Mouse (Mus musculus) fat pad, adult 2 months (tissue): Measurements from ENCODE around the gene Eif2b3.

Experiments used
- DNase-seq: peaks from one replicate; pipeline ENCODE4 v3.0.0-alpha.2; 2011; ENCODE audit warnings: low read depth, low spot score; ENCODE audit errors: extremely low read depth

Gene Eif2b3

DNA sequence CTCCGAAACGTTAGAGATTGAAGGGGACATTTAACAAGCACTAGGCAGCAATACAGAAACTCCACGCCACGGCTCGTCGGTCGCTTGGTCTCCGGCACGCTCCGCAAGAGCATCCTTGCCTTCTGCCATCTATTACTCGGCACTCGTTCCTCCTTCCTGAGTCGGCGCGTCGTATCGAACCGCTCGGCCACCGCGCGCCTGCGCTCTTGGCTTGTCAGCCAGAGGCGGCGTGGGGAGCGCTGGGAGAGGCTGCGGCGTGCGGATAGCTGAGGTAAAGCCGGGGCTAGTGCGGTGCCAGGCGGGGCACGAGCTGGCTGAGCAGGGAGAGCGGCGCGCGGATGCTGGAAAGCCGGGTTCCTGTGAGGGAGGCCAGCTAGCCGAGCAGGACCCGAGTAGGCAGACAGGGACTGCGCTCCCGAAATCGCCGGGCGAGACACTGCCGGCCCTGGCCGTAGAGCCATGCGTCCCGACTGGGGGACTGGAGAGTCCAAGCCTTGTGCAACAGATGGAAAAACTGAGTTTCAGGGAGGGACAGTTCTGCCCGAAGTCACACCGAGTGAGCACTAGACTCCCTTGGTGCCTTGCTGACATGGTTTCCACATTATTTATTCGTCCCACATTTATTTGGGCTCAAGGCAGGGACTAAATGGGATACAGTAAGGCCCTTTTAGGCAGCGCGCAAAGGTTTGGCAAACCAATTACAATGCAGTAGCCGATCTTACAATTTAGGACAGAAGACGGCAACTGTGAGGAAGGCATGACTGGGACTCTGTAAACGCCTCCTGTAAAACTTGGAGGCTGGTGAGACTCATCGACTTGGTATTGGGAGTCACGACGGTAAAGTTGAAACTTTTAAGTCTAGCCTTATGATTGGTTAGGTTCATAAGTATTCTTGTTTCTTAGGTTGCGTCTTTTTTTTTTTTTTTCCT, at the start of gene Eif2b3:
Gene Eif2b3, plus strand, starts transcription at position 197 of the 929 bp plus-strand sequence.
- DNase-seq: no peak

- no peak for DNase-seq
Measured at GRCm38 (mm10) chr4:116976503-116976902, 42.7 kb upstream of the Eif2b3 start.

GRCm38 (mm10) chr4:116985681-116986080, 33.5 kb upstream of the Eif2b3 start:
- DNase-seq: no peak

DNA sequence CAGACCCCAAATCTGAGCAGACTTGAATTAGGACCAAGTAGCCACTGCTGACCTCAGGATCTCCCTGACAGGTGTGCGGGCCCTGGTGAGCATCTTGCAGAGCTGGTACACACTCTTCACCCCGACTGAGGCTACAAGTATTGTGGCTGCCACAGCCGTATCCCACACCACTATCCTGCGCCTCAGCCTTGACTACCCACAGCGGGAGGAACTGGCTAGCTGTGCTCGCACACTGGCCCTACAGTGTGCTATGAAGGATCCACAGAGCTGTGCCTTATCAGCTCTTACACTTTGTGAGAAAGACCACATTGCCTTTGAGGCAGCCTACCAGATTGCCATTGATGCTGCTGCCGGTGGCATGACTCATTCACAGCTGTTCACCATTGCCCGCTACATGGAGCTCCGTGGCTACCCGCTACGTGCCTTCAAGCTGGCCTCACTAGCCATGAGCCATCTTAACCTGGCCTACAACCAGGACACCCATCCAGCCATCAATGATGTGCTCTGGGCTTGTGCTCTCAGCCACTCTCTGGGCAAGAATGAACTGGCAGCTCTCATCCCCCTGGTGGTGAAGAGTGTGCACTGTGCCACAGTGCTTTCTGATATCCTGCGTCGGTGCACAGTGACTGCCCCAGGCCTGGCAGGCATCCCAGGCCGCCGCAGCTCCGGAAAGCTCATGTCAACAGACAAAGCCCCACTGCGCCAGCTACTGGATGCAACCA, 32.6 kb upstream of the Eif2b3 start:
- no peak for DNase-seq

- DNase-seq: no peak
Measured at GRCm38 (mm10) chr4:116987122-116987456, 32.1 kb upstream of the Eif2b3 start.

DNA sequence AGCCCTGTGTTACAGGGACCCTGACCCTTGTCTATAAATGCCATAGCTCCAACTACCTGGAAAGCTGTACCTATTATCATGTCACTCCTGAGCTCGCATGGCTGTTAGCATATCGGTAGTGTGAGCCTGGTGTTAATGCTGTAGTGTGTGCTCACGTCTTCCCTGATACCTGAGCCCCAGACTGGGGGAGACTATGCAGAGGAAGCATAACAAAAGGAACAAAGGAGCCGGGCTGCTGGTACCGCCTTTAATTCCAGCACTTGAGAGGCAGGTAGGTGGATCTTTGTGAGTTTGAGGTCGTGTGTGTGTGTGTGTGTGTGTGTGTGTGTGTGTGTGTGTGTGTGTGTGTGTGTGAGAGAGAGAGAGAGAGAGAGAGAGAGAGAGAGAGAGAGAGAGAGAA, 29.5 kb upstream of the Eif2b3 start:
- DNase-seq: no peak

- DNase-seq: peak; percentile 49
Measured at GRCm38 (mm10) chr4:116991366-116991765, 27.8 kb upstream of the Eif2b3 start.

- no peak for DNase-seq
Measured at GRCm38 (mm10) chr4:116993672-116994621, 25.3 kb upstream of the Eif2b3 start, which contains the start of gene Urod. TSS of gene Urod (minus strand) at chr4:116994413.

DNA sequence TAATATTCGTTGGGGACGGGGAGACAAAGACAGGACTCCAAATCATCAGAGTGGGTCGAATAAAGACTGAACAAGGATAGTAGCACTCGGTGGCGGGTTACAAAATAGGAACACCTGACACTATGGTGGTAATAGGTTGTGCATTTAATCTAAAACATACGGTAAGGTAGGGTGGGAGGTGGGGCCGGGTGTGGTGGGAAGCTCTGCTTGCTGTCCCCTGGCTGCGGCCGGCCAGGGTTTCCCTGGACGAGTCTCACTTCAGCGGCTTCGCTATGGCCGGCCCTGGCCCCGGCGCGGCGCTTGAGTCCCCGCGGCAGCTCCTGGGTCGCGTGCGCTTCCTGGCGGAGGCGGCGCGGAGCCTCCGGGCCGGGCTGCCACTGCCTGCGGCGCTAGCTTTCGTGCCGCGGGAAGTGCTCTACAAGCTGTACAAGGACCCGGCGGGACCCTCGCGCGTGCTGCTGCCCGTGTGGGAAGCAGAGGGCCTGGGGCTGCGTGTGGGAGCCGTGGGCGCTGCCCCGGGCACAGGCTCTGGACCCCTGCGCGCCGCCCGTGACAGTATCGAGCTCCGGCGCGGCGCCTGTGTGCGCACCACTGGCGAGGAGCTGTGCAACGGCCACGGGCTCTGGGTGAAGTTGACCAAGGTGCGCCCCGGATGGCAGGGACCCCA, 23.9 kb upstream of the Eif2b3 start, which contains the start of gene Hectd3:
Gene Hectd3, plus strand, starts transcription at position 187 of the 667 bp plus-strand sequence.
- no peak for DNase-seq

DNA sequence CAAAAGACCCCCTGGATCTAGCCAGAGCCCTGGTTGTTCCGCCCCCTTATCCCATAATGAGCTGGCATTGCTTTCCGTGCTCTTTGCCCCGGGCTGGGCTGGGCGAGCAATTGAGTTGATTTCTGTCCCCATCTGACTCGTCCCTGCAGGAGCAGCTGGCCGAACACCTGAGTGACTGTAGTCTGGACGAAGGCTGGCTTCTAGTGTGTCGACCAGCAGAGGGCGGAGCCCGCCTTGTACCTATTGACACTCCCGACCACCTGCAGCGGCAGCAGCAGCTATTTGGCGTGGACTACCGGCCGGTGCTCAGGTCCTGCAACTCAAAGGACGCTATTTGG, 23.4 kb upstream of the Eif2b3 start:
- DNase-seq: no peak

DNA sequence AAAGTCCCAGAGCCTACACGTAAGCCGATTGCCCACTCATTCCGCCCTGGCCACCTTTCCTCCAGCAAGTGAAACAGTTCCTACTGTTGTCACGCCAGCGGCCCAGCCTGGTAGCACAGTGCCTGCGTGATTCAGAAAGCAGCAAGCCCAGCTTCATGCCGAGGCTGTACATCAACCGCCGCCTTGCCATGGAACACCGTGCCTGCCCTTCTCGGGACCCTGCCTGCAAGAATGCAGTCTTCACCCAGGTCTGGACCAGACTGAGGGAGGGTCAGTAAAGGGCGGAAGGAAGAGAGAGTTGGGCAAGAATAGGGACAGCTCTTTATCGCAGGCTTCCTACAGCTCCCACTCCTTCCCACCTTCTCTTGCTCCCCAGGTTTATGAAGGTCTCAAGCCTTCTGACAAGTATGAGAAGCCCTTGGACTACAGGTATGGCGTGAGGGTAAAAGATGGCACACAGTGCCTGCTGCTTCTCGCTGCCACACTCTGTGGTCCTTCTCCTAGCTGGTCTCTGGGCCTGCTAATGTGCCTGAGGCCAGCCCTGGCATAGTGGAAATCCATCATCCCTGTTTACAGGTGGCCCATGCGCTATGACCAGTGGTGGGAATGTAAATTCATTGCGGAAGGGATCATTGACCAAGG, 19.6 kb upstream of the Eif2b3 start:
- no peak for DNase-seq

GRCm38 (mm10) chr4:117001957-117002356, 17.2 kb upstream of the Eif2b3 start:
- no peak for DNase-seq

DNA sequence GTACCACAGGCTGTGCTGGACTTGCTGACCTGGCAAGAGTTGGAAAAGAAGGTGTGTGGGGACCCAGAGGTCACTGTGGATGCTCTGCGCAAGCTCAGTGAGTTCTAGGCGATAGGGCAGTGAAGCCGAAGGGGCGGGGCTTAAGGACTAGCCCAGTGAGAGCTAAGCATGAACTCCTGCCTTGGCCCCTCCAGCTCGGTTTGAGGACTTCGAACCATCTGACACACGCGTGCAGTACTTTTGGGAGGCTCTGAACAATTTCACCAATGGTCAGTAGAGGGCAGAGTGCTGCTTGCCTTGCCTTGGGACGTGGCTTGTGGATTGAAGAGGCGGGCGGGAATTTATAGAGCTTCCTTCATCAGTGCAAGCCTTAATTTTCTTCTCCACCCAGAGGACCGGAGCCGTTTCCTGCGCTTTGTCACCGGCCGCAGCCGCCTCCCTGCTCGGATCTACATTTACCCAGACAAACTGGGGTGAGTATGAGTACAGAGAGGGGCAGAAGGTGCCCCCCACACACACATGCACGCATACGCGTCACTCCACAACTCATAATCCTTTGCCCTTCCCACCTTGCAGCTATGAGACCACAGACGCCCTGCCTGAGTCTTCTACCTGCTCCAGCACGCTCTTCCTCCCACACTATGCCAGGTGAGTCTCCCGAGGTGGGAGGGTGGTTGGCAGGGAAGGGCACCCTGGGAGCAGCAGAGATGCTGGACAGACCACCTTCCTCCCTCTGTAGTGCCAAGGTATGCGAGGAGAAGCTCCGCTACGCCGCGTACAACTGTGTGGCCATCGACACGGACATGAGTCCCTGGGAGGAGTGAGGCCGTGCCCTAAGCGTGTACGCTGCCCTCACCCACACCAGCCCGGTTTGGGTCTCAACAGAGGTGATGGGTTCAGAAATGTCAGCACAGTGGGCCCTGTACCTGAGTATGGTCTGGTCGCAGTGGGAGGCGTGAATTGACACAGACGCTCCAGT, 16.4 kb upstream of the Eif2b3 start:
- no peak for DNase-seq

- DNase-seq: no peak
Measured at GRCm38 (mm10) chr4:117004649-117005048, 14.6 kb upstream of the Eif2b3 start.

DNA sequence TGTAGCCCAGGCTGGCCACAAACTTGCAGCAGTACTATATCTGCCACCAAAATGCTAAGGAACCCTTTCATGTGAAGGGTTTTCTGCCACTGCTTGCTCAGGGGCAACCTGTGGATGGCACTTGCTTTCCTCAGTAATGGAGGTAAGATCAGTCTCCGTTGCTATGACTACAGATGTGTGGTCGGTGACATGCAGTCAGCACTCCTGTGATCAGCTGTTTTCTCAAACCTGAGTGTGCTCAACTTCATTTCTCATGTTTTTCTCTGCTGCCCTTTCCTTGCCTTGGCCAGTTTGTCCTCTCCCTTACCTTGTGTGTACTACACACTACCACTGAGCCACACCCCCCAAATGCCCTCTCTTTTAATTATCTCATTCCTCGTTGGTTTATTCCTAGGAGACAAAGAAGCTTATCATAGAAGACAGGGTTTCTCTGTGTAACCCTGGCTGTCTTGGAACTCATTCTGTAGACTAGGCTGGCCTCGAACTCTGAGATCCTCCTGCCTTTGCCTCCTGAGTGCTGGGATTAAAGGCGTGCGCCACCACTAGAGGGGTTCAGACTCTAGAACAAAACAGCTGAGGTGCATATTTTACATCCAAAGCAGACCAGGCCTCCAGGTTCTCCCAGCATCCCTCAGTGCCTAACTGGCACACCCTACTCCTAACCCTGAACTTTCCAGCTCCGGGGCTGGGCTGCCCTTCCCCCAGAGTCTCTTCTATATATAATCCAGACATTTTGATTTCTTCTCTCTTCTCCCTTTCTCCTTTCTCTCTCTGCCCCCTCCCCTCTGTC, 13.4 kb upstream of the Eif2b3 start:
- DNase-seq: no peak

DNA sequence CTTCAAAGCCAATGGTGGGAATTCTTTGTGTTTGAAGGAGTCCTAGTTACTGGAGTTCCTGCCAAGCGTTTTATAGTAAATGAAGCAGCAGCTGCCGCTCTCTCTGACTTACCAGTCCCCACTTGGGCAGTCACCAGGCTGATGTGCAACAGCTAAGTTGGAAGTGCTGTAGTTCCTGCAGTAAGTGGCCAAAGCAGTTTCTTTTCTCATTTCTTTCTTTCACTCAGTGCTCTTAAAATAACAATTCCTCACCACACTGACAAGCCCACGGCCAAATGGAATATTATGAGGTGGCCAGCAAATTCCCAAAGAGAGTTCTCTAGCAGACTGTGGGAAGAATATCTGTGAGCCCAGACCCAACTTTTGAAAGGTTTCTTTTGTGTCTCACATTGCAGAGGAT, 12.1 kb upstream of the Eif2b3 start:
- no peak for DNase-seq

DNA sequence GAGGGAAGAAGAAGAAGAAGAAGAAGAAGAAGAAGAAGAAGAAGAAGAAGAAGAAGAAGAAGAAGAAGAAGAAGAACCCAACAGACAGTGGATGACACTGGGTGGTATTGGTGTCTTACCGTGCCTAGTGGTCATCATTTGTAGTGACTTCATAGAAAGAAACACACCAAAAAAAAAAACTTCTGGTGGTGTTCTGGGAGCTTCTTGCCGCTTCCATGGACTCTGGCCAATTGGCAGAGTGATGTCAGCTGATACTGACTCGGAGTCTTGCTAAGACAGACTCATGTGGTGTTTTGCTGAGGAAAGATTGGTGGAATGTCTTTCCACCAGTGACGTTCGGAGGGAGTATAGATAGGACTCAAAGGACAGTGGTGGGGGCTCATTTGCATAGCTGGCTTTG, 9.0 kb upstream of the Eif2b3 start:
- DNase-seq: no peak

DNA sequence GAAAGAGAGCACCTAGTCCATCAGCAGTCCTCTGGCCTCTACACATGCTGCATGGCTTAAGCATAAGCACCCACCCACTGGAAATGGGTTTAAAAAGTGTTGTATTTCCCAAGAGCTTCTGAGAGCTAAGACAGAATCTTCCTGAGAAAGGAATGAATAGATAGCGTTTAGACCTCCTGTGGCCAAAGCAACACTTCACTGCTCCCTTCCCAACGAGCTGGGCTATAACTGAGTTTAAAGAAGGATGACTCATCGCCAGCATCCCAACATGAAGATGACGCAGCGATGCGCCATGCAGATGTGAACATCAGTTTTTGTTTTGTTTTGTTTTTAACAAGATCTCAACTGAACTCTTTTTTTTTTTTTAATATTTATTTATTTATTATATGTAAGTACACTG, 5.6 kb upstream of the Eif2b3 start:
- no peak for DNase-seq
